Mouse (Mus musculus) cortical plate, adult 2 months (tissue): ENCODE measurements around the gene Sall2.

Experiments used
- CTCF ChIP-seq: fragments of 200-500 bp; IDR thresholded peaks from 2 replicates; pipeline ENCODE4 v1.5.1; 2011; ENCODE audit warnings: mild to moderate bottlenecking, control low read depth, low read length; ENCODE audit not compliant: insufficient read depth; ENCODE audit errors: extremely low read depth
- POLR2A ChIP-seq: fragments of 200-500 bp; IDR thresholded peaks from 2 replicates; pipeline ENCODE4 v1.6.1; 2011; ENCODE audit warnings: mild to moderate bottlenecking, low read length, control low read depth; ENCODE audit not compliant: insufficient read depth; ENCODE audit errors: extremely low read depth

DNA sequence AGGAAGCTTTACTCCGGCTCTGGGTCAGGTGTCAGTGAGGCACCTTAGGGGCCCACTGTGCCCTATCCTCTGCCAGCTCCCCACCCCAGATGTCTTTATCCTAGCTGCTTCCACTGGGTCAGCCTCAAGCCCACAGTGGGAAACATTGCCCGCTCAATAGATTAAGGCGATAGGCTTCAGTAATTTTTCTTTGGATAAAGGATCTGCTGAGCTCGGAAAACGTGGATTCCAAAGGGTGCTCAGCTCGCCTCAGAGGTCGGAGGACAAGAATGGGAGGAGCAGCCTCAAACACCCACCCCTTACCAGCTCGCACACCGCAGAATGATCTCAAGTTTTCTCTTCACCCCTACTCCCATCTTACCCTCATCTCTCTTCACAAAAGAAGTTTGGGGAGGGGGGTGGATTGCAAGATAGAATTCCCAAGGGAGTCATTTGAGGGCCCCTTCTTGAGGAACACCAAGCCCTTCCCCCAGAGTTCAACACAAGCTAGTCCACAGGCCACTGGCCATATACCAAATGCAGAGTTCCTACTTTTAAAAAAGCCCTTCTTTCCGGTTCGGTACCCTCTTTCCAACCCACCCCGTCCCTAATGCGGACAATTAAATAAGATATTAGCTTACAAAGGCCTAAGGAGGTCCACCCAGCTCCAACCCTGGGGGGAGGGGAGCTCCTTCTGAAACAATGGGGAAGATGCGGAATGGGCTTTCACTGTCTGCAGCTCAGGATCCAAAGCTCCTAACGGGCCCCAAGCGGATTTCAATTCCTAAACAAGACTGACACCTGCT, 11.9 kb downstream of the Sall2 start:
- TF ChIP-seq CTCF (no peak), POLR2A (no peak)
